Mouse (Mus musculus) embryonic facial prominence, embryonic 10.5 days (tissue): ENCODE measurements around the gene Itpripl1. TPM values are rescaled to one million over a fixed set of nuclear protein-coding genes. Genes with fewer than 3 reads are reported as not detected.

ENCODE experiments used
- polyA plus RNA-seq: library from polyadenylated mRNA; unstranded; fragments of >200 nt; fragmentation: Nextera tagmentation; extraction: Ambion mirVana; gene quantifications from 2 replicates; pipeline ENCODE4 v1.2.1, GENCODE M21; 2016

The Itpripl1 gene
- polyA plus RNA-seq, 1 experiment from 2014 or later = 17.4 TPM

Other genes with a start within 250 kb of the Itpripl1 start
- 28.5 and 28.7 TPM in 2 replicates for gene Sppl2a, start 210.2 kb downstream of the Itpripl1 start, polyA plus RNA-seq
- 12.4 and 12.9 TPM in 2 replicates for gene Ap4e1, start 134.7 kb downstream of the Itpripl1 start, polyA plus RNA-seq
- gene Blvra, start 72.8 kb downstream of the Itpripl1 start, polyA plus RNA-seq = 21.2 and 26.4 TPM in 2 replicates
- gene Ncaph, start 9.5 kb downstream of the Itpripl1 start, polyA plus RNA-seq = 116 and 117 TPM in 2 replicates
- 2.5 and 2.6 TPM in 2 replicates for gene 1810024B03Rik, start 64.8 kb upstream of the Itpripl1 start, polyA plus RNA-seq
- gene Snrnp200, start 64.9 kb upstream of the Itpripl1 start, polyA plus RNA-seq = 108 TPM in 2 replicates
- gene Ciao1, start 104.4 kb upstream of the Itpripl1 start, polyA plus RNA-seq = 54.9 and 55.5 TPM in 2 replicates
- gene Tmem127, start 104.5 kb upstream of the Itpripl1 start, polyA plus RNA-seq = 22.5 and 23.1 TPM in 2 replicates
- 80.1 and 81.2 TPM in 2 replicates for gene Stard7, start 126.8 kb upstream of the Itpripl1 start, polyA plus RNA-seq
- 3.3 and 3.6 TPM in 2 replicates for gene Dusp2, start 192.7 kb upstream of the Itpripl1 start, polyA plus RNA-seq
- 0.09 and 0.15 TPM in 2 replicates for gene Astl, start 195.2 kb upstream of the Itpripl1 start, polyA plus RNA-seq
- gene Adra2b, start 219.8 kb upstream of the Itpripl1 start, polyA plus RNA-seq = 1.9 and 2.2 TPM in 2 replicates